Mouse (Mus musculus) hindbrain, postnatal 0 days (tissue): ENCODE data around the gene Ybx1. TPM values are rescaled to one million over a fixed set of nuclear protein-coding genes. Genes with fewer than 3 reads are reported as not detected.
"Not testable (repeated sequence)": the region's sequence is repeated elsewhere in the genome, so short reads cannot be mapped to it uniquely, and the experiment has no call there.

Experiments
- ATAC-seq: fragments of 200-750 bp; cut with Nextera tagmentation; 2 replicates; pipeline ENCODE4 v1.8.0; 2017; ENCODE audit warnings: mild to moderate bottlenecking, moderate TSS enrichment, moderate library complexity
- DNase-seq: peaks from one replicate; pipeline ENCODE4 v3.0.0-alpha.2; 2015; ENCODE audit warnings: low spot score
- H3K27ac ChIP-seq: fragments of 300-500 bp; sonication (generic); 2 replicates; pipeline ENCODE4 v1.5.1; 2014; ENCODE audit warnings: mild to moderate bottlenecking
- H3K27me3 ChIP-seq: fragments of 300-500 bp; sonication (generic); 2 replicates; pipeline ENCODE4 v1.6.1; 2014; ENCODE audit warnings: low read length, mixed read lengths; ENCODE audit not compliant: insufficient read depth
- H3K36me3 ChIP-seq: fragments of 300-500 bp; sonication (generic); 2 replicates; pipeline ENCODE4 v1.6.1; 2014; ENCODE audit warnings: low read length, mixed read lengths; ENCODE audit not compliant: insufficient read depth
- H3K4me1 ChIP-seq: fragments of 300-500 bp; sonication (generic); 2 replicates; pipeline ENCODE4 v1.6.1; 2014; ENCODE audit warnings: antibody characterized with exemption, low read length, mixed read lengths; ENCODE audit not compliant: insufficient read depth
- H3K4me2 ChIP-seq: fragments of 300-500 bp; sonication (generic); 2 replicates; pipeline ENCODE4 v1.6.1; 2014; ENCODE audit warnings: low read depth, mild to moderate bottlenecking, low read length, moderate library complexity, mixed read lengths
- H3K4me3 ChIP-seq: fragments of 300-500 bp; sonication (generic); 2 replicates; pipeline ENCODE4 v1.5.1; 2014; ENCODE audit warnings: low read length
- H3K9ac ChIP-seq: fragments of 300-500 bp; sonication (generic); replicated peaks from 2 replicates; pipeline ENCODE4 v1.6.1; 2014; ENCODE audit warnings: mild to moderate bottlenecking, low read length, moderate library complexity, mixed read lengths
- H3K9me3 ChIP-seq: fragments of 300-500 bp; sonication (generic); 2 replicates; pipeline ENCODE4 v1.6.1; 2016; ENCODE audit warnings: low read length, mixed read lengths
- CTCF ChIP-seq: IDR thresholded peaks from 2 replicates; pipeline ENCODE4 v1.5.1; 2016; ENCODE audit warnings: antibody characterized with exemption, control low read depth, low read depth
- WGBS: fragments of 180-500 bp; shearing (Covaris S2); extraction: QIAGEN DNeasy Blood & Tissue Kit; methylation state at CpG from one replicate; pipeline ENCODE4 v1.1.7; 2014; 5-methylcytosine and 5-hydroxymethylcytosine counted together
- polyA plus RNA-seq: library from polyadenylated mRNA; unstranded; fragments of >200 nt; fragmentation: Nextera tagmentation; extraction: Ambion mirVana; gene quantifications from 2 replicates; pipeline ENCODE4 v1.2.1, GENCODE M21; 2015
- total RNA-seq: library from RNA; depleted of rRNA; stranded (reverse); fragments of >200 nt; gene quantifications from 2 replicates; pipeline ENCODE4 v1.2.3, GENCODE M21; 2014

The Ybx1 gene
- total and polyA plus RNA-seq, 2 experiments from 2014 or later, result 376 to 922 TPM

GRCm38 (mm10) chr4:119293574-119294258, 688 bp downstream of the Ybx1 start:
- 2% methylated on average over 40 of the region's 80 CpGs for WGBS
- Histone ChIP-seq H3K27ac (peak overlapping the region; percentile 84), H3K9ac (peak overlapping the region; percentile 84), H3K27me3 (no peaks in the 10 kb centered on the region), H3K4me3 (peak overlapping the region; percentile 87), H3K36me3 (no peaks in the 10 kb centered on the region), H3K4me2 (peak overlapping the region; percentile 76), H3K4me1 (no peaks in the 10 kb centered on the region), H3K9me3 (no peaks in the 10 kb centered on the region)
- TF ChIP-seq CTCF, result no peak
- DNase-seq, result peak; percentile 46
- peak; percentile 11 for ATAC-seq

GRCm38 (mm10) chr4:119292771-119293573, 1.4 kb downstream of the Ybx1 start:
- H3K27ac ChIP-seq, result peak overlapping the region; percentile 84
- H3K27me3 ChIP-seq, result no peaks in the 10 kb centered on the region
- peak overlapping the region; percentile 87 for H3K4me3 ChIP-seq
- H3K4me1 ChIP-seq, result no peaks in the 10 kb centered on the region
- TF ChIP-seq CTCF, result no peak
- H3K36me3 ChIP-seq, result no peaks in the 10 kb centered on the region
- peak overlapping the region; percentile 84 for H3K9ac ChIP-seq
- under 1% methylated on average over 24 of the region's 24 CpGs for WGBS
- peak overlapping the region; percentile 76 for H3K4me2 ChIP-seq
- ATAC-seq, result no peak
- no peaks in the 10 kb centered on the region for H3K9me3 ChIP-seq
- DNase-seq, result peak; percentile 86

GRCm38 (mm10) chr4:119291921-119292320, 2.5 kb downstream of the Ybx1 start:
- peak overlapping the region; percentile 87 for H3K4me3 ChIP-seq
- peak overlapping the region; percentile 84 for H3K9ac ChIP-seq
- H3K4me2 ChIP-seq, result peak overlapping the region; percentile 76
- H3K9me3 ChIP-seq, result no peaks in the 10 kb centered on the region
- no peak overlapping the region for H3K27ac ChIP-seq
- H3K36me3 ChIP-seq, result no peaks in the 10 kb centered on the region
- 59% methylated on average over 1 of the region's 1 CpGs for WGBS
- H3K27me3 ChIP-seq, result no peaks in the 10 kb centered on the region
- DNase-seq (no peak), ATAC-seq (no peak)
- H3K4me1 ChIP-seq, result no peaks in the 10 kb centered on the region
- TF ChIP-seq CTCF, result no peak

- H3K9me3 ChIP-seq, result no peaks in the 10 kb centered on the region
- ATAC-seq (no peak), DNase-seq (no peak)
- no peak for TF ChIP-seq CTCF
- no peak overlapping the region for H3K27ac ChIP-seq
- H3K27me3 ChIP-seq, result no peaks in the 10 kb centered on the region
- peaks cover 19% of the 10 kb centered on the region for H3K36me3 ChIP-seq
- H3K4me2 ChIP-seq, result no peak overlapping the region
- 84% methylated on average over 2 of the region's 2 CpGs for WGBS
- no peak overlapping the region for H3K9ac ChIP-seq
- H3K4me3 ChIP-seq, result no peak overlapping the region
- no peaks in the 10 kb centered on the region for H3K4me1 ChIP-seq
Observed at GRCm38 (mm10) chr4:119285336-119285735, 9.1 kb downstream of the Ybx1 start.

- no peaks in the 10 kb centered on the region for H3K27me3 ChIP-seq
- no peak for TF ChIP-seq CTCF
- H3K36me3 ChIP-seq, result peaks cover 24% of the 10 kb centered on the region
- H3K9ac ChIP-seq, result no peak overlapping the region
- no peak overlapping the region for H3K4me3 ChIP-seq
- H3K27ac ChIP-seq, result no peak overlapping the region
- no peaks in the 10 kb centered on the region for H3K9me3 ChIP-seq
- H3K4me2 ChIP-seq, result no peak overlapping the region
- 93% methylated on average over 1 of the region's 1 CpGs for WGBS
- no peak for DNase-seq
- no peak for ATAC-seq
- H3K4me1 ChIP-seq, result no peaks in the 10 kb centered on the region
Observed at GRCm38 (mm10) chr4:119284861-119285260, 9.5 kb downstream of the Ybx1 start.

GRCm38 (mm10) chr4:119278784-119279183, 15.6 kb downstream of the Ybx1 start:
- not testable (repeated sequence) for H3K4me3 ChIP-seq, H3K4me1 ChIP-seq, H3K4me2 ChIP-seq, H3K9me3 ChIP-seq, H3K9ac ChIP-seq, DNase-seq, H3K27me3 ChIP-seq, ATAC-seq, H3K27ac ChIP-seq
- peaks cover 58% of the 10 kb centered on the region for H3K36me3 ChIP-seq
- WGBS, result 88% methylated on average over 15 of the region's 15 CpGs

GRCm38 (mm10) chr4:119275726-119276125, 18.7 kb downstream of the Ybx1 start:
- no peak for DNase-seq
- peaks cover 56% of the 10 kb centered on the region for H3K36me3 ChIP-seq
- H3K4me3 ChIP-seq, result no peak overlapping the region
- H3K9ac ChIP-seq, result no peak overlapping the region
- H3K9me3 ChIP-seq, result no peaks in the 10 kb centered on the region
- 86% methylated on average over 2 of the region's 2 CpGs for WGBS
- no peaks in the 10 kb centered on the region for H3K4me1 ChIP-seq
- H3K4me2 ChIP-seq, result no peak overlapping the region
- no peaks in the 10 kb centered on the region for H3K27me3 ChIP-seq
- no peak overlapping the region for H3K27ac ChIP-seq
- no peak for ATAC-seq
- no peak for TF ChIP-seq CTCF
